29 mouse cellular contexts compared by ENCODE assay signal in the genomic region with DNA sequence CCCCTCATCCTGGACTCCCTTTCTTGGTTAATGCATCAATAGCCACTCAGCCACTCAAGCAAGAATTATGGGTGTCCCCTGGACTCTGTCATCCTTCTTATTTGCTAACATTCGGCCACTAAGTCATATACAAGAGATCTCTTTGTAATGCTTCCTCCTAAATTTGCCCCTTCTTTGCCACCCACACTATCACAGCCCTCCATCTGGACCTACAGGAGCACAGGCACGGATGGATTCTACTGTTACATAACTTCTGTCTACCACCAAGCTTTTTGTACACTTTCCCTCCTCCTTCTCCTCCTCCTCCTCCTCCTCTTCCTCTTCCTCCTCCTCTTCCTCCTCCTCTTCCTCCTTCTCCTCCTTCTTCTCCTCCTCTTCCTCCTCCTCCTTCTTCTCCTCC.
"Had no signal": no experiment of that assay in that cellular context is flagged by ENCODE, and none has a peak within 500 bp of the region (broad histone marks: within the 10 kb centered on the region; RNA-seq: fewer than 3 reads in every experiment).

No protein-coding gene starts in this region.

- H3K4me1 ChIP-seq: embryonic facial prominence, embryonic 12.5 days; embryonic facial prominence, embryonic 13.5 days; embryonic facial prominence, embryonic 15.5 days; forebrain, embryonic 15.5 days had no signal

- H3K9me3 ChIP-seq: embryonic facial prominence, embryonic 10.5 days; embryonic facial prominence, embryonic 12.5 days; embryonic facial prominence, embryonic 13.5 days; embryonic facial prominence, embryonic 15.5 days; forebrain, embryonic 10.5 days; forebrain, embryonic 12.5 days; forebrain, embryonic 13.5 days; forebrain, embryonic 15.5 days; heart, embryonic 10.5 days had no signal

- H3K4me3 ChIP-seq: embryonic facial prominence, embryonic 10.5 days; embryonic facial prominence, embryonic 12.5 days; embryonic facial prominence, embryonic 13.5 days; embryonic facial prominence, embryonic 15.5 days; erythroblast, embryonic 14.5 days; forebrain, embryonic 10.5 days; forebrain, embryonic 12.5 days; forebrain, embryonic 13.5 days; forebrain, embryonic 15.5 days; gastrocnemius, adult 2 months; heart, adult 2 months; heart, embryonic 10.5 days had no signal

- DNase-seq: cerebellum, adult 8-10 months; cerebellum, adult 9-10 months; cerebellum, adult 9-11 months; cerebellum, postnatal 10 days; cerebellum, postnatal 14 days; cerebellum, postnatal 25 days; cerebellum, postnatal 36 days; embryo, embryonic 11 days; forebrain, postnatal 0 days; gastrocnemius, adult 2 months; gastrocnemius, postnatal 10 days; gastrocnemius, postnatal 14 days; gastrocnemius, postnatal 25 days; gastrocnemius, postnatal 36 days; heart, adult 11 months; heart, adult 18-20 months; heart, adult 2 months had no signal

- H3K27ac ChIP-seq: embryonic facial prominence, embryonic 10.5 days; embryonic facial prominence, embryonic 12.5 days; embryonic facial prominence, embryonic 13.5 days; embryonic facial prominence, embryonic 15.5 days; forebrain, embryonic 10.5 days; forebrain, embryonic 12.5 days; forebrain, embryonic 13.5 days; forebrain, embryonic 15.5 days; gastrocnemius, adult 2 months; heart, adult 2 months; heart, embryonic 10.5 days had no signal

- ATAC-seq: forebrain, embryonic 13.5 days; forebrain, embryonic 14.5 days; forebrain, embryonic 15.5 days; forebrain, embryonic 16.5 days; forebrain, postnatal 0 days had no signal

- H3K27me3 ChIP-seq: forebrain, embryonic 15.5 days had no signal

- H3K36me3 ChIP-seq: embryonic facial prominence, embryonic 10.5 days; embryonic facial prominence, embryonic 12.5 days; embryonic facial prominence, embryonic 13.5 days; embryonic facial prominence, embryonic 15.5 days; forebrain, embryonic 10.5 days; forebrain, embryonic 12.5 days; forebrain, embryonic 15.5 days; heart, embryonic 10.5 days had no signal
